Mouse (Mus musculus): Measurements from ENCODE around the gene Fn3k.

- TF ChIP-seq HCFC1 (IDR thresholded peaks at IDR 0.05; ENCODE audit: borderline replicate concordance, insufficient read depth, low read length), result no peak
- TF ChIP-seq MAFK (IDR thresholded peaks at IDR 0.05; ENCODE audit: insufficient read depth, low read depth, low read length), result no peak
- no peak for TF ChIP-seq ZNF384 (IDR thresholded peaks at IDR 0.05; ENCODE audit: low read depth, low read length)
Measured at GRCm38 (mm10) chr11:121390793-121391192, 43.9 kb upstream of the Fn3k start.
